23 mouse cellular contexts compared by ENCODE assay signal in the genomic region with DNA sequence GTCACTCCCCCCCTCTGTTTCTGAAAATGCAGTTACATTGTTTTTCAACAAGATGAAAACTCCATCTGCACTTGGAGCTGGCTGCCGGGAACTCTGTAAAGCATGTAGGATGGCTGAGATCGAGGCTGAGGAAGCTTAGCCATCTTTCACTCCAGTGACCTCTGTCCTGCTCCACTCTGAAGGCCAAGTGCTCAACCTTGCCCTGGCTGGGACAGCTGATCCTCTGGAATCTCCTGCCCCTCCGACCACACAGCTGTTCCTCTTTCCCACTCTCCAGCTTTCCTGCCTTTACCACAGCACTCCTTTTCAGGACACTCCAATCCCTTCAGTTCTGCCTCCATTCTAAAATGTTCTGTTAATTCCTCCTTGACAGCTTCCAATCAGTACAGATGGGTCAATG. TPM values are rescaled to one million over a fixed set of nuclear protein-coding genes. Genes with fewer than 3 reads are reported as not detected.
DNase-seq lines count a peak whose midpoint lies in the region; ATAC-seq and TF ChIP-seq lines count a peak whose summit lies in the region.
"Had no signal": no experiment of that assay in that cellular context is flagged by ENCODE, and none has a peak within 500 bp of the region (broad histone marks: within the 10 kb centered on the region; RNA-seq: fewer than 3 reads in every experiment).

No protein-coding gene starts in this region.

- H3K9ac ChIP-seq in kidney, embryonic 14.5 days (ENCODE audit: low read depth, low read length): no peak overlapping the region
- H3K9ac ChIP-seq in kidney, embryonic 16.5 days (replicated peaks; ENCODE audit: low read length): no peak overlapping the region
- H3K9ac ChIP-seq in stomach, postnatal 0 days (ENCODE audit: low read length): no peak overlapping the region
- H3K9ac ChIP-seq in hindbrain, embryonic 13.5 days: no peak overlapping the region
- H3K9ac ChIP-seq: forebrain, embryonic 13.5 days; forebrain, postnatal 0 days; hindbrain, embryonic 14.5 days had no signal

- H3K4me3 ChIP-seq in kidney, adult 2 months (ENCODE audit: insufficient read depth, low read depth, low read length): no peak overlapping the region
- no peak overlapping the region for H3K4me3 ChIP-seq in kidney, embryonic 14.5 days (ENCODE audit: low read length)
- no peak overlapping the region for H3K4me3 ChIP-seq in kidney, embryonic 16.5 days (ENCODE audit: low read length)
- no peak overlapping the region for H3K4me3 ChIP-seq in stomach, postnatal 0 days (ENCODE audit: low read depth, low read length)
- H3K4me3 ChIP-seq in hindbrain, embryonic 13.5 days: no peak overlapping the region
- H3K4me3 ChIP-seq: embryonic facial prominence, embryonic 10.5 days; forebrain, embryonic 13.5 days had no signal

- no peak for TF ChIP-seq EP300 in stomach, postnatal 0 days (optimal IDR thresholded peaks at IDR 0.05)

- no peaks in the 10 kb centered on the region for H3K4me1 ChIP-seq in kidney, adult 2 months (ENCODE audit: control insufficient read depth, insufficient read depth, low read length)
- no peaks in the 10 kb centered on the region for H3K4me1 ChIP-seq in kidney, embryonic 14.5 days (ENCODE audit: control insufficient read depth, insufficient read depth, low read length)
- H3K4me1 ChIP-seq in kidney, embryonic 16.5 days (ENCODE audit: insufficient read depth, low read length): peaks cover 2% of the 10 kb centered on the region; the same call in 1 of the 2 replicates
- no peaks in the 10 kb centered on the region for H3K4me1 ChIP-seq in stomach, postnatal 0 days (replicated peaks; ENCODE audit: control insufficient read depth, insufficient read depth)
- no peaks in the 10 kb centered on the region for H3K4me1 ChIP-seq in hindbrain, embryonic 13.5 days (replicated peaks)
- H3K4me1 ChIP-seq: forebrain, embryonic 13.5 days had no signal

- H3K27ac ChIP-seq in kidney, adult 2 months (ENCODE audit: insufficient read depth, low read depth, low read length): no peak overlapping the region
- H3K27ac ChIP-seq in kidney, embryonic 14.5 days (ENCODE audit: low read depth, low read length): no peak overlapping the region
- H3K27ac ChIP-seq in kidney, embryonic 16.5 days (ENCODE audit: low read length): no peak overlapping the region
- H3K27ac ChIP-seq in stomach, postnatal 0 days (replicated peaks): no peak overlapping the region
- no peak overlapping the region for H3K27ac ChIP-seq in hindbrain, embryonic 13.5 days
- H3K27ac ChIP-seq: embryonic facial prominence, embryonic 10.5 days; forebrain, embryonic 13.5 days; hindbrain, embryonic 14.5 days had no signal

- no peak for ATAC-seq in kidney, embryonic 14.5 days (ENCODE audit: low FRiP score, low TSS enrichment)
- ATAC-seq in kidney, embryonic 16.5 days (ENCODE audit: low FRiP score, low TSS enrichment): no peak
- ATAC-seq in stomach, postnatal 0 days (ENCODE audit: low FRiP score, low TSS enrichment): no peak
- ATAC-seq in hindbrain, embryonic 13.5 days (ENCODE audit: low FRiP score): no peak
- ATAC-seq: activated CD4-positive, CD25-positive, alpha-beta regulatory T cell, adult 4 months; forebrain, embryonic 13.5 days; forebrain, postnatal 0 days; Patski had no signal

- H3K36me3 ChIP-seq in kidney, adult 2 months (ENCODE audit: control insufficient read depth, insufficient read depth, low read length): no peaks in the 10 kb centered on the region
- no peaks in the 10 kb centered on the region for H3K36me3 ChIP-seq in kidney, embryonic 14.5 days (ENCODE audit: control insufficient read depth, insufficient read depth, low read length)
- H3K36me3 ChIP-seq in kidney, embryonic 16.5 days (ENCODE audit: insufficient read depth, low read length): no peaks in the 10 kb centered on the region
- no peaks in the 10 kb centered on the region for H3K36me3 ChIP-seq in stomach, postnatal 0 days (ENCODE audit: control insufficient read depth, insufficient read depth, low read length)
- H3K36me3 ChIP-seq in hindbrain, embryonic 13.5 days: no peaks in the 10 kb centered on the region
- H3K36me3 ChIP-seq: embryonic facial prominence, embryonic 10.5 days had no signal

- peak; percentile 31 for DNase-seq in kidney, adult 2 months
- DNase-seq in kidney, postnatal 14 days: peak; percentile 41
- DNase-seq in adipocyte (ENCODE audit: low spot score): peak; percentile 69
- peak; percentile 15 to 43 for DNase-seq in kidney, postnatal 25 days
- no peak for DNase-seq in stomach, postnatal 0 days (ENCODE audit: low spot score)
- DNase-seq: adrenal gland, adult 2 months; adrenal gland, postnatal 25 days; cerebellum, adult 2 months; cerebellum, postnatal 10 days; forebrain, postnatal 0 days; gastrocnemius, postnatal 36 days; heart, adult 11 months; heart, postnatal 10 days; heart, postnatal 4 days had no signal

- no peak for TF ChIP-seq POLR2A in kidney, adult 2 months (IDR thresholded peaks at IDR 0.05; ENCODE audit: low read depth, low read length)

- H3K27me3 ChIP-seq in kidney, adult 2 months (replicated peaks; ENCODE audit: control insufficient read depth, insufficient read depth, low read length): no peaks in the 10 kb centered on the region
- no peaks in the 10 kb centered on the region for H3K27me3 ChIP-seq in kidney, embryonic 14.5 days (ENCODE audit: control insufficient read depth, insufficient read depth, low read length)
- no peaks in the 10 kb centered on the region for H3K27me3 ChIP-seq in kidney, embryonic 16.5 days (ENCODE audit: insufficient read depth, low read length)
- H3K27me3 ChIP-seq in stomach, postnatal 0 days (ENCODE audit: control insufficient read depth, insufficient read depth, low read length): no peaks in the 10 kb centered on the region
- no peaks in the 10 kb centered on the region for H3K27me3 ChIP-seq in hindbrain, embryonic 13.5 days
- H3K27me3 ChIP-seq: CH12.LX; forebrain, embryonic 13.5 days; Patski had no signal

- 43% methylated on average over 3 of the region's 3 CpGs for WGBS in kidney, adult 2 months
- 44% methylated on average over 3 of the region's 3 CpGs for WGBS in kidney, embryonic 14.5 days
- 28% methylated on average over 3 of the region's 3 CpGs for WGBS in kidney, embryonic 16.5 days
- WGBS in stomach, postnatal 0 days: 48% methylated on average over 3 of the region's 3 CpGs
- WGBS in hindbrain, embryonic 13.5 days: 78% methylated on average over 3 of the region's 3 CpGs

- TF ChIP-seq CTCF in kidney, adult 2 months (conservative IDR thresholded peaks at IDR 0.05; ENCODE audit: insufficient read depth, insufficient read length, low read depth, low read length): no peak
- TF ChIP-seq CTCF in stomach, postnatal 0 days (IDR thresholded peaks at IDR 0.05; ENCODE audit: low read depth): no peak

- H3K4me2 ChIP-seq in kidney, embryonic 14.5 days (replicated peaks; ENCODE audit: low read depth, low read length): no peak overlapping the region
- no peak overlapping the region for H3K4me2 ChIP-seq in kidney, embryonic 16.5 days (replicated peaks; ENCODE audit: low read depth, low read length)
- no peak overlapping the region for H3K4me2 ChIP-seq in stomach, postnatal 0 days (replicated peaks; ENCODE audit: low read depth)
- no peak overlapping the region for H3K4me2 ChIP-seq in hindbrain, embryonic 13.5 days
- H3K4me2 ChIP-seq: forebrain, embryonic 13.5 days; hindbrain, embryonic 14.5 days had no signal

- H3K9me3 ChIP-seq in kidney, embryonic 14.5 days (ENCODE audit: control insufficient read depth, low read length): no peaks in the 10 kb centered on the region
- no peaks in the 10 kb centered on the region for H3K9me3 ChIP-seq in kidney, embryonic 16.5 days (ENCODE audit: low read length)
- no peaks in the 10 kb centered on the region for H3K9me3 ChIP-seq in stomach, postnatal 0 days (ENCODE audit: control insufficient read depth, low read length)
- no peaks in the 10 kb centered on the region for H3K9me3 ChIP-seq in hindbrain, embryonic 13.5 days
- H3K9me3 ChIP-seq: embryonic facial prominence, embryonic 10.5 days; forebrain, embryonic 13.5 days had no signal

RNA-seq across cellular contexts. Expression of gene Rassf8, which starts 51.7 kb away (rescaled TPM):
- polyA plus RNA-seq in kidney, adult 2 months (2012; rRNA removed): 26.8 and 33.9 TPM in 2 replicates
- 11.5 TPM in 2 replicates for polyA plus RNA-seq in kidney, embryonic 14.5 days (2014; fragmentation: Nextera tagmentation; extraction: Ambion mirVana)
- polyA plus RNA-seq in kidney, embryonic 16.5 days (2015; fragmentation: Nextera tagmentation; extraction: Ambion mirVana): 4.6 and 5.9 TPM in 2 replicates
- polyA plus RNA-seq in stomach, postnatal 0 days (2015; fragmentation: Nextera tagmentation; extraction: Ambion mirVana): 4.9 and 5.9 TPM in 2 replicates
- 3.7 and 4.3 TPM in 2 replicates for polyA plus RNA-seq in hindbrain, embryonic 13.5 days (2015; fragmentation: Nextera tagmentation; extraction: Ambion mirVana)
